ENCODE assay signal across 14 mouse cellular contexts in genomic region chr6:89466053-89466708, GRCm38 (mm10).
DNase-seq lines count a peak whose midpoint lies in the region; ATAC-seq and TF ChIP-seq lines count a peak whose summit lies in the region.
"Had no signal": no experiment of that assay in that cellular context is flagged by ENCODE, and none has a peak within 500 bp of the region (broad histone marks: within the 10 kb centered on the region; RNA-seq: fewer than 3 reads in every experiment).

No protein-coding gene starts in this region.

- H3K4me2 ChIP-seq in embryonic facial prominence, embryonic 13.5 days, result no peak overlapping the region
- no peak overlapping the region for H3K4me2 ChIP-seq in midbrain, embryonic 13.5 days (replicated peaks)
- H3K4me2 ChIP-seq: intestine, embryonic 15.5 days; liver, embryonic 11.5 days; midbrain, embryonic 12.5 days had no signal

- no peak overlapping the region for H3K9ac ChIP-seq in embryonic facial prominence, embryonic 13.5 days
- no peak overlapping the region for H3K9ac ChIP-seq in midbrain, embryonic 13.5 days (replicated peaks)
- H3K9ac ChIP-seq: intestine, embryonic 15.5 days; midbrain, embryonic 12.5 days had no signal

- H3K36me3 ChIP-seq in embryonic facial prominence, embryonic 13.5 days, result no peaks in the 10 kb centered on the region
- H3K36me3 ChIP-seq in embryonic facial prominence, embryonic 10.5 days (replicated peaks), result no peaks in the 10 kb centered on the region
- no peaks in the 10 kb centered on the region for H3K36me3 ChIP-seq in midbrain, embryonic 13.5 days
- H3K36me3 ChIP-seq: intestine, embryonic 15.5 days; midbrain, embryonic 12.5 days had no signal

- no peaks in the 10 kb centered on the region for H3K27me3 ChIP-seq in embryonic facial prominence, embryonic 13.5 days
- H3K27me3 ChIP-seq in embryonic facial prominence, embryonic 10.5 days (replicated peaks; ENCODE audit: low read depth, poor library complexity, severe bottlenecking), result no peaks in the 10 kb centered on the region
- H3K27me3 ChIP-seq in midbrain, embryonic 13.5 days, result no peaks in the 10 kb centered on the region
- H3K27me3 ChIP-seq: intestine, embryonic 15.5 days; midbrain, embryonic 12.5 days had no signal

- H3K27ac ChIP-seq in embryonic facial prominence, embryonic 13.5 days, result 0 out of 2 replicates have a peak overlapping the region, but pooled peaks have one; percentile 4
- no peak overlapping the region for H3K27ac ChIP-seq in embryonic facial prominence, embryonic 10.5 days (replicated peaks)
- peak overlapping the region; percentile 76 for H3K27ac ChIP-seq in layer of hippocampus, adult 2 months
- 0 out of 2 replicates have a peak overlapping the region, but pooled peaks have one; percentile 15 for H3K27ac ChIP-seq in midbrain, embryonic 13.5 days
- H3K27ac ChIP-seq: intestine, embryonic 15.5 days; kidney, postnatal 0 days; midbrain, embryonic 12.5 days had no signal

- DNase-seq in embryonic facial prominence, embryonic 10.5 days (ENCODE audit: low spot score), result no peak
- no peak for DNase-seq in layer of hippocampus, adult 2 months (ENCODE audit: low spot score in 2 of 2)
- DNase-seq in layer of hippocampus, adult 9-10 months (ENCODE audit: low spot score), result no peak
- DNase-seq in cerebellum, adult 11-12 months, result peak; percentile 93
- no peak for DNase-seq in gastrocnemius, adult 18-20 months (ENCODE audit: low spot score)
- no peak for DNase-seq in B cell, adult 2 months
- DNase-seq: adrenal gland, adult 8-10 months; lung, postnatal 10 days had no signal

- ATAC-seq in embryonic facial prominence, embryonic 13.5 days (ENCODE audit: insufficient number of reproducible peaks, insufficient read depth, low FRiP score, low TSS enrichment, low read depth), result no peak
- no peak for ATAC-seq in midbrain, embryonic 13.5 days
- ATAC-seq: intestine, embryonic 15.5 days had no signal

- H3K4me1 ChIP-seq in embryonic facial prominence, embryonic 13.5 days, result peaks cover 11% of the 10 kb centered on the region
- no peaks in the 10 kb centered on the region for H3K4me1 ChIP-seq in embryonic facial prominence, embryonic 10.5 days
- peaks cover 20% of the 10 kb centered on the region for H3K4me1 ChIP-seq in midbrain, embryonic 13.5 days (replicated peaks)
- H3K4me1 ChIP-seq: intestine, embryonic 15.5 days had no signal

- WGBS in embryonic facial prominence, embryonic 13.5 days, result 70% methylated on average over 12 of the region's 12 CpGs
- WGBS in embryonic facial prominence, embryonic 10.5 days, result 85% methylated on average over 12 of the region's 12 CpGs
- 80% methylated on average over 12 of the region's 12 CpGs for WGBS in midbrain, embryonic 13.5 days

- no peaks in the 10 kb centered on the region for H3K9me3 ChIP-seq in embryonic facial prominence, embryonic 13.5 days
- H3K9me3 ChIP-seq in embryonic facial prominence, embryonic 10.5 days, result no peaks in the 10 kb centered on the region
- no peaks in the 10 kb centered on the region for H3K9me3 ChIP-seq in midbrain, embryonic 13.5 days
- H3K9me3 ChIP-seq: intestine, embryonic 15.5 days; midbrain, embryonic 12.5 days had no signal

- no peak overlapping the region for H3K4me3 ChIP-seq in embryonic facial prominence, embryonic 13.5 days
- H3K4me3 ChIP-seq in embryonic facial prominence, embryonic 10.5 days, result no peak overlapping the region
- no peak overlapping the region for H3K4me3 ChIP-seq in layer of hippocampus, adult 2 months
- no peak overlapping the region for H3K4me3 ChIP-seq in midbrain, embryonic 13.5 days (replicated peaks)
- H3K4me3 ChIP-seq: intestine, embryonic 15.5 days; midbrain, embryonic 12.5 days had no signal

- no peak for TF ChIP-seq CTCF in layer of hippocampus, adult 2 months (conservative IDR thresholded peaks at IDR 0.05)
